Mouse (Mus musculus) leukemia stem cell, adult 10-12 weeks (primary cell): ENCODE results near the gene Cxcl17. TPM values are rescaled to one million over a fixed set of nuclear protein-coding genes. Genes with fewer than 3 reads are reported as not detected.

Experiments used
- polyA plus RNA-seq: library from polyadenylated mRNA; stranded (reverse); fragments of >175 nt; gene quantifications from 2 replicates; pipeline ENCODE4 v1.2.3, GENCODE M21; 2012; ENCODE audit warnings: low replicate concordance

Gene Cxcl17
- not detected in 2 replicates for polyA plus RNA-seq

DNA sequence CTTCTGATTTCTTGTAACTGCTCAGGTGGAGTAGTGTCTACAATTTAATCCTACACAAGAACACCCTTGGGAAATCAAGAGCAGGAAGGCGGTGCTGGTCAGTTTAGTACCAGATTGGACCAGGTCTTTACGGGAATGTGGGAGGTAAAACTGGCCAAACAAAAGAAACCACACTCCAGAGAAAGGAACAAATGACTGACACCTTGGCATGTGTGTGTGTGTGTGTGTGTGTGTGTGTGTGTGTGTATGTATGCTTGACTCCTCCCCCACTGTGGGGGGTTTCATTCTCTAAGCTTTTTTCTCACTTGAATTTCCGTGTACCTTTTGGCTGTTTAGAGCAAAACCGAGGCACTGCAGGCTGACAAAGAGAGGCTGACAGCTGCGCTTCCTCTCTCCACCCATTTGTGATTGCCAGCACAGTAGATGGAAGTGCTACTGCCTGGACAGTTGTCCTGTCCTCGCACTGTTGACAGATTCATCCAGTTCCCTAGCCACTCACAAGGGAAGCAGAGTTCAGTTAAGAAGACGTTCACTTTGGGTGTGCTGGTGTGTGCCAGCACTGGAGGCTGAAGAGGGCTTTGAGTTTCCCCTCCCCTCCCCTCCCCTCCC is at the start of gene Cxcl17:
Gene Cxcl17, minus strand, starts transcription at position 54 of the 609 bp plus-strand sequence.

DNA sequence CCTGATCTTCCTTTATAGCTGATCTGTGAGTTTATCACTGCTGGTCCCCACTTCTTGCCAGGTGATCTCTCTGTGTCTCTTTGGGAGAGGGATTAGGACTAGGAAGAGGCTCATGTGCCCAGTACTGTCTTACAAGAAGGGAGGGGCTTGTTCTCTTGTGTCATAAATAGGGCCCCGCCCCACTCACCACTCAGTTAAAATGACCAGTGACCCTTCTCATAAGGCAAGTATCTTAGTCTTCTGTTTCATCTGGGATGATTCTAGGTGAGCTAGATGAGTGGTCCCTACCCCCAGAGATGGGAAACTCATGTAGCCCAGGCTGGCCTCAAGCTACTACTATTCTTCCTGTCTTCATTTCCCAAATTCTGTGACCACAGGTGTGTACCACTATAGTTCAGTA is 14.1 kb downstream of the Cxcl17 start, which contains the start of gene Lipe:
Gene Lipe, minus strand, starts transcription at position 101 of the 400 bp plus-strand sequence.

GRCm38 (mm10) chr7:25369058-25369749 is 43.5 kb downstream of the Cxcl17 start, which contains the start of gene Cnfn:
Gene Cnfn, minus strand, starts transcription at chr7:25369724.

Other genes starting within 250 kb of the Cxcl17 start
- 96.6 and 111 TPM in 2 replicates for gene Pou2f2, start 233.2 kb downstream of the Cxcl17 start, polyA plus RNA-seq
- gene Dedd2, start 192.3 kb downstream of the Cxcl17 start, polyA plus RNA-seq: 73.5 and 107 TPM in 2 replicates
- gene Zfp526, start 191.5 kb downstream of the Cxcl17 start, polyA plus RNA-seq: 36.8 and 39.8 TPM in 2 replicates
- gene Gsk3a, start 175.0 kb downstream of the Cxcl17 start, polyA plus RNA-seq: 229 and 252 TPM in 2 replicates
- gene Erf, start 162.1 kb downstream of the Cxcl17 start, polyA plus RNA-seq: 146 and 147 TPM in 2 replicates
- 511 and 760 TPM in 2 replicates for gene Cic, start 145.2 kb downstream of the Cxcl17 start, polyA plus RNA-seq
- gene Pafah1b3, start 114.9 kb downstream of the Cxcl17 start, polyA plus RNA-seq: 4.1 and 11.0 TPM in 2 replicates
- not detected in 2 replicates for gene Prr19, start 111.5 kb downstream of the Cxcl17 start, polyA plus RNA-seq
- gene Tmem145, start 106.8 kb downstream of the Cxcl17 start, polyA plus RNA-seq: not detected in 2 replicates
- 3.5 and 4.5 TPM in 2 replicates for gene Megf8, start 95.7 kb downstream of the Cxcl17 start, polyA plus RNA-seq
- not detected in 2 replicates for gene Cnfn, start 43.2 kb downstream of the Cxcl17 start, polyA plus RNA-seq
- 11.9 and 18.0 TPM in 2 replicates for gene Lipe, start 14.2 kb downstream of the Cxcl17 start, polyA plus RNA-seq
- 1.1 TPM in 2 replicates for gene Ceacam1, start 64.7 kb upstream of the Cxcl17 start, polyA plus RNA-seq
- gene Ceacam2, start 127.0 kb upstream of the Cxcl17 start, polyA plus RNA-seq: 0.09 TPM in 1 of 2 replicates, not detected in the other
- not detected in 2 replicates for gene Erich4, start 203.0 kb upstream of the Cxcl17 start, polyA plus RNA-seq
- 19.1 and 28.8 TPM in 2 replicates for gene Dmac2, start 206.5 kb upstream of the Cxcl17 start, polyA plus RNA-seq
- 10.3 and 11.6 TPM in 2 replicates for gene B3gnt8, start 213.8 kb upstream of the Cxcl17 start, polyA plus RNA-seq
- 18.0 and 23.7 TPM in 2 replicates for gene Bckdha, start 246.1 kb upstream of the Cxcl17 start, polyA plus RNA-seq
- 261 and 447 TPM in 2 replicates for gene Exosc5, start 246.3 kb upstream of the Cxcl17 start, polyA plus RNA-seq